Mouse (Mus musculus) limb, embryonic 11.5 days (tissue): ENCODE measurements at regions not wholly inside any gene's neighbourhood (a gene's known extent, or its start where the extent isn't known, plus 50 kb on each side); places are given as distances from the start of the nearest gene placed in this dataset.

ENCODE experiments used
- ATAC-seq: fragments of 200-750 bp; cut with Nextera tagmentation; 2 replicates; pipeline ENCODE4 v1.8.0; 2017; ENCODE audit warnings: low read depth; ENCODE audit not compliant: insufficient number of reproducible peaks, low FRiP score, low TSS enrichment
- DNase-seq: peaks from one replicate; pipeline ENCODE4 v3.0.0-alpha.2; 2015; ENCODE audit warnings: low spot score
- H3K27ac ChIP-seq: fragments of 300-500 bp; sonication (generic); replicated peaks from 2 replicates; pipeline ENCODE4 v1.5.1; 2014; ENCODE audit warnings: low read depth, mild to moderate bottlenecking, low read length
- H3K27me3 ChIP-seq: fragments of 300-500 bp; sonication (generic); 2 replicates; pipeline ENCODE4 v1.6.1; 2014; ENCODE audit warnings: mild to moderate bottlenecking, low read length, mixed read lengths; ENCODE audit not compliant: control insufficient read depth, insufficient read depth
- H3K36me3 ChIP-seq: fragments of 300-500 bp; sonication (generic); 2 replicates; pipeline ENCODE4 v1.6.1; 2014; ENCODE audit warnings: mild to moderate bottlenecking, low read length, moderate library complexity, mixed read lengths; ENCODE audit not compliant: control insufficient read depth, insufficient read depth
- H3K4me1 ChIP-seq: fragments of 300-500 bp; sonication (generic); 2 replicates; pipeline ENCODE4 v1.6.1; 2014; ENCODE audit warnings: low read length, mixed read lengths; ENCODE audit not compliant: control insufficient read depth, insufficient read depth
- H3K4me2 ChIP-seq: fragments of 300-500 bp; sonication (generic); 2 replicates; pipeline ENCODE4 v1.6.1; 2014; ENCODE audit warnings: low read depth, mild to moderate bottlenecking, moderate library complexity; ENCODE audit not compliant: severe bottlenecking
- H3K4me3 ChIP-seq: fragments of 300-500 bp; sonication (generic); 2 replicates; pipeline ENCODE4 v1.5.1; 2014; ENCODE audit warnings: low read depth, low read length
- H3K9ac ChIP-seq: fragments of 300-500 bp; sonication (generic); 2 replicates; pipeline ENCODE4 v1.6.1; 2014; ENCODE audit warnings: mild to moderate bottlenecking, low read length
- H3K9me3 ChIP-seq: fragments of 300-500 bp; sonication (generic); 2 replicates; pipeline ENCODE4 v1.6.1; 2016; ENCODE audit warnings: low read length; ENCODE audit not compliant: control insufficient read depth
- WGBS: fragments of 180-500 bp; shearing (Covaris S2); extraction: QIAGEN DNeasy Blood & Tissue Kit; methylation state at CpG from one replicate; pipeline ENCODE4 v1.1.7; 2014; 5-methylcytosine and 5-hydroxymethylcytosine counted together

DNA sequence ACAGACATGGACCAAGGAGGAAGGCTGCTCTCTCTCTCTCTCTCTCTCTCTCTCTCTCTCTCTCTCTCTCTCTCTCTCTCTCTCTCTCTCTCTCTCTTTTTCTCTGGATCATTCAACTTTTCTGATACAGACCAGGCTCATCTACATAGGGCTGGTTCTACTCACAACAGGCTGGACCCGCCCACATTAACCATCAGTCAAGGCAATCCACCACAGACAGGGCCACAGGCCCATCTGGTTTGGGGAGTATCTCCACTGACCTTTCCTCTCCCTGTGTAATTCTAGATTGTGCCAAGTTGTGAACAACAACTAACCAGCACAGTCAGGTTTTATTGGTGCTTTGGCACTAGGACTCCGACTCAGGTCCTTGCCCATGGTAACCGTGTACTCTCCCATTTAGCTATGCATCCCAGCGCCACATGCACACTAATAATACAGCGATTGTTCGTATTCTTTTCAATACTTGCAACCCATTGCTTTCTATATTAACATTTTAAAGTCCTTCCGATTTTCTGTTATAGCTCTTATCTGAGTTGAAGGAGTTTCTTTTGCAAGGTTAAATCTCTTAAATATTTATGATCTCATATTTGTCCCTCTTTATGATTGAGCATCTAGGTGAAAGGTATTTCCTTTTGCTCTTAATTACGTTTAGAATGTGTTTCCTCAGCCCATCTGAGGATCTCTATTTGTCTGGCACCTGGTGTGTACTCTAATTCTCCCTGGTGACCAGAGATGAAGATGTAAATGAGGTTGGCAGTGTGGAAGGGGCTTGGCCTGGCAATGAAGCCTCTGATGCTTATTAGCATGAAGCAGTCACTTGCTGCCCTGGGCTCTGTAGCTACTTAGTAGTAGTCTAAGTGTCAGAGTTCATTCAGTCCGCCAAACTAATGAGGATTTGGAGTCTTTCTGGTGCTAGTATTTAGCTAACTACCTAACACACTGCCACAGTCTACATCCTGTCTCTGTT lies 117.7 kb upstream of the App start:
- ATAC-seq (no peak), DNase-seq (no peak)
- WGBS = 83% methylated on average over 9 of the region's 9 CpGs
- Histone ChIP-seq H3K9me3 (no peaks in the 10 kb centered on the region), H3K27ac (no peak overlapping the region), H3K27me3 (no peaks in the 10 kb centered on the region), H3K36me3 (no peaks in the 10 kb centered on the region), H3K4me2 (no peak overlapping the region), H3K9ac (no peak overlapping the region), H3K4me3 (no peak overlapping the region), H3K4me1 (no peaks in the 10 kb centered on the region)

DNA sequence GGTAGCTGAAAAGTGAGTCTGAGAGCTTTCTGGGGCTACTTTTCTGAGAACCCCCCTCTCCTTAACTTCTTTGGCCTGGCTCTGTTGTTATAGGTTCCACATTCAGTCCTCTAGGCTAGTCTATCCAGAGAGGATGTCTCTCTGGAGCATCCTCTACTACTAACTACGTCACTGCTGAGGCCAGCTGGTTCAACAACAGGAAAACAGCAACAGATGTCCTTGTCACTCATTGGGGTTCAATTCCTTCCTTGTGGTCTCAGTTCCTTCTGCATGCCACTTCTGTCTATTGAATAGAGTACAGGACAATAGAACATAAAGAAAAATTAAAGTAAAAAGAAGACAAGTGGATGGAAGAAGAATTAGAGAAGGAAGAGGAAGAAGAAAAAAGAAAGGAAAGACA lies 104.3 kb upstream of the App start:
- 68% methylated on average over 1 of the region's 1 CpGs for WGBS
- ATAC-seq = no peak
- Histone ChIP-seq H3K36me3 (no peaks in the 10 kb centered on the region), H3K9ac (no peak overlapping the region), H3K27me3 (no peaks in the 10 kb centered on the region), H3K9me3 (no peaks in the 10 kb centered on the region), H3K4me3 (no peak overlapping the region), H3K4me1 (no peaks in the 10 kb centered on the region), H3K27ac (no peak overlapping the region), H3K4me2 (no peak overlapping the region)
- DNase-seq = no peak

- H3K36me3 ChIP-seq = no peaks in the 10 kb centered on the region
- H3K27me3 ChIP-seq = no peaks in the 10 kb centered on the region
- no peaks in the 10 kb centered on the region for H3K9me3 ChIP-seq
- H3K4me1 ChIP-seq = no peaks in the 10 kb centered on the region
- no peak overlapping the region for H3K4me3 ChIP-seq
- H3K9ac ChIP-seq = no peak overlapping the region
- DNase-seq (no peak), ATAC-seq (no peak)
- H3K4me2 ChIP-seq = no peak overlapping the region
- WGBS = 91% methylated on average over 8 of the region's 8 CpGs
- H3K27ac ChIP-seq = no peak overlapping the region
Measured at GRCm38 (mm10) chr16:85269681-85270080, 96.1 kb upstream of the App start.

DNA sequence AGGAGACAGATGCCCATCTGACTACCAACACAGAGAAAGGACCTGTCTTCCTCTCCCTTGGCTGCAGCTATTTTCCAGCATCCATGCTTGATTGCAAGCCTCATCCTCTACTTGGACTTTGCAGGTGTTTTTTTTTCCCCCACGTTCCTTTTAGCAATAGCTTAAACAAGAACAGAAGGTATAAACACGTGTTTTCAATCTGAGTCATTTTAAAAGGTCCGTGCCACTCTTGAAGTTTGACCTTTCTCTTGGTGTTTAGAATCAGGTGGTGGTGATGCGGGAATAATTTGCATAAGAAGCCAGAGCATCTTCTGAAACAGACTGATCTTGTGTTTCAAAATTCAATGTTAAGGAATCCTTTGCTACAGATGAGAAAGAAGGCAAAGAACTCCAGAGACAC lies 86.3 kb upstream of the App start:
- no peak for ATAC-seq
- H3K9ac ChIP-seq = no peak overlapping the region
- H3K4me1 ChIP-seq = no peaks in the 10 kb centered on the region
- WGBS = 33% methylated on average over 4 of the region's 4 CpGs
- H3K9me3 ChIP-seq = no peaks in the 10 kb centered on the region
- H3K27ac ChIP-seq = no peak overlapping the region
- no peak overlapping the region for H3K4me2 ChIP-seq
- H3K27me3 ChIP-seq = no peaks in the 10 kb centered on the region
- no peak for DNase-seq
- no peaks in the 10 kb centered on the region for H3K36me3 ChIP-seq
- no peak overlapping the region for H3K4me3 ChIP-seq

GRCm38 (mm10) chr16:85247301-85247700 lies 73.7 kb upstream of the App start:
- no peak overlapping the region for H3K9ac ChIP-seq
- no peaks in the 10 kb centered on the region for H3K9me3 ChIP-seq
- H3K4me3 ChIP-seq = no peak overlapping the region
- no peaks in the 10 kb centered on the region for H3K27me3 ChIP-seq
- WGBS = 69% methylated on average over 1 of the region's 1 CpGs
- H3K4me2 ChIP-seq = no peak overlapping the region
- ATAC-seq = no peak
- no peak overlapping the region for H3K27ac ChIP-seq
- no peaks in the 10 kb centered on the region for H3K36me3 ChIP-seq
- no peaks in the 10 kb centered on the region for H3K4me1 ChIP-seq
- no peak for DNase-seq

DNA sequence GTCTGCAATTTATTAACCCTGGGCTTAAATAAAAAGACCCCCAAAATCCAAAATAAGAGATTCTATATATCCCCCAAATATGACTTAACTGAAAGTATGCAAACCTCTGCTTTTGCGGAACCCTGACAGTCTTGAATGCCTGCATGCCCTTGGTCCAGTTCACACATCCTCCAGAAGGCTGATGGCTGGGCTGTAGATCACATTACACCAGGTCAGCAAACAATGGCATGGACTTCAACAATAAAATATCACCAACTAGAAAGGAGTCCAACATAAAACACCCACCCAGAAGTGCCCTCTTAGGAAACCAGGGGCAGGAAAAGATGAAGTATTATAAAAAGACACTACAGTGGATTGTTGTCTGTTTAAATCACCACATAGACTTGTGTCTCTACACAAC lies 59.5 kb upstream of the App start:
- peaks cover 7% of the 10 kb centered on the region; the same call in 1 of the 2 replicates for H3K4me1 ChIP-seq
- H3K4me3 ChIP-seq = no peak overlapping the region
- DNase-seq (no peak), ATAC-seq (no peak)
- H3K9me3 ChIP-seq = no peaks in the 10 kb centered on the region
- H3K4me2 ChIP-seq = no peak overlapping the region
- H3K27ac ChIP-seq = no peak overlapping the region
- 97% methylated on average over 1 of the region's 1 CpGs for WGBS
- H3K36me3 ChIP-seq = no peaks in the 10 kb centered on the region
- no peak overlapping the region for H3K9ac ChIP-seq
- H3K27me3 ChIP-seq = no peaks in the 10 kb centered on the region

DNA sequence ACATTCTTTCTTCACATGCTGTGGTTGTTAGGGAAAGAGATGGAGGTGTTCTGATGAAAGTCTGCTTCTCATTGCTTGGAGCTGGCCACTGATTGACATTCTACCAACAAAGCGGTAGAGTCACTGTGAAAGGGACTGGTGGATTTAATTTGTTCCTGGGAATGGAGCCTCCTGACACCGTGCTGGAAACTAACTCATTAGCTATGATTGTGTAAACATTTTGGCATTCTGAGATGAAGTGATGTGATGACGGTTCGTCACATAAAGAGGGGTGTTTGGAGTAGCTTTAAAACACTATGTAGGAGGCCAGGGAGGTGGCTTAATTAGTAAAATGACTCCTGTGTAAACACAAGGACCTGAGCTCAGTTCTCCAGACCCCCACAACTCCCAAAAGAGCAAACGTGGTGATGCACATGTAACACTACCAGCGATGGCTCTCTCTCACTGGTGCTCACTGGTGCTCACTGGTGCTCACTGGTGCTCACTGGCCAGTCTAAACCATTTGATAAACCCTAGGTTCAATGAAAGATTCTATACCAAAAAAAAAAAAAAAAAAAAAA lies 58.4 kb upstream of the App start:
- no peak overlapping the region for H3K4me2 ChIP-seq
- 0 out of 2 replicates have a peak, but pooled peaks have one; percentile 47 for ATAC-seq
- H3K27ac ChIP-seq = no peak overlapping the region
- DNase-seq = no peak
- peaks cover 7% of the 10 kb centered on the region; the same call in 1 of the 2 replicates for H3K4me1 ChIP-seq
- H3K9ac ChIP-seq = no peak overlapping the region
- H3K4me3 ChIP-seq = no peak overlapping the region
- H3K36me3 ChIP-seq = no peaks in the 10 kb centered on the region
- H3K27me3 ChIP-seq = no peaks in the 10 kb centered on the region
- H3K9me3 ChIP-seq = no peaks in the 10 kb centered on the region
- 30% methylated on average over 6 of the region's 6 CpGs for WGBS

- 43% methylated on average over 2 of the region's 2 CpGs for WGBS
- no peaks in the 10 kb centered on the region for H3K27me3 ChIP-seq
- H3K4me2 ChIP-seq = no peak overlapping the region
- 0 out of 2 replicates have a peak, but pooled peaks have one; percentile 54 for ATAC-seq
- no peaks in the 10 kb centered on the region for H3K36me3 ChIP-seq
- H3K9me3 ChIP-seq = no peaks in the 10 kb centered on the region
- H3K27ac ChIP-seq = no peak overlapping the region
- no peak overlapping the region for H3K4me3 ChIP-seq
- H3K4me1 ChIP-seq = peaks cover 7% of the 10 kb centered on the region; the same call in 1 of the 2 replicates
- H3K9ac ChIP-seq = no peak overlapping the region
- no peak for DNase-seq
Measured at GRCm38 (mm10) chr16:85231330-85231729, 57.8 kb upstream of the App start.
